Mouse (Mus musculus) WW6 (cell line): ENCODE results near the gene Nhlrc3.

ENCODE experiments used
- DNase-seq: peaks from one replicate; pipeline ENCODE4 v3.0.0-alpha.2; 2013; ENCODE audit warnings: low read depth, low spot score

The Nhlrc3 gene

DNA sequence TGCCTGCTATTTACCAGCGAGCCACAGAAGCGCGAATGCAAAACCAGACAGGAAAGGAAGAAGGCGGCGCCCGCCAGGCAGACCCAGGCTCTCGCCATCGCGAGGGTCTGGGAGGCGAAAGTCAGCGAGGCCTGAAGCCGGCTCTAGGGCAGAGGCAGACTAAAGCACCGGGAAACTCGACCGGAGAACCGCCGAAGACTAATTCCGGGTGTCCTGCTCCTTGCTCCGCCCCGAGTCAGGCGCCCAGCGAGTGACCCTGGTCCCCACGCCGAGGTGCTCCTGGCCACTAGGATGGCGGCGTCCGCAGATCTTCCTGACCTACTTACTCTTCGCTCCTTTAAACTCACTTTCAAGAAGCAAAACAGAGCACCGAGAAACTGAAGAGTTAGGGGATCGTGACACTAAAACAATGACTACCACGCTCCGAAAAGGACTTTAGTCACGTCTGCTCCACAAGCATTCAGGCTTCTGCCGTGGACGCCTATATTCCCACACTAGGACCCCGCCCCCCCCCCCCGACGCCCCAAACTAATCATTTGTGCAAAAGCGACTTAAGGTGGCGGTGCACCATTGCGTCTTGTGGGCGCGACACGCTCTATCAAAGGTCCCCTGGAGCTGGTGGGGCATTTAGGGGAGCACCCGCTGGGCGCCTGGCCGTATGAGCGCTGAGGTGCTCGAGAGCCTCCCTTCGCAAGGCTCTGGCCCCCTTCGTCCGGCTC lies at the start of gene Nhlrc3, which contains the start of gene Proser1:
Nhlrc3 (minus strand) TSS at position 287 of the 719 bp plus-strand sequence.
Proser1 (plus strand) TSS at position 621 of the 719 bp plus-strand sequence.
- DNase-seq, result peak; percentile 63

DNA sequence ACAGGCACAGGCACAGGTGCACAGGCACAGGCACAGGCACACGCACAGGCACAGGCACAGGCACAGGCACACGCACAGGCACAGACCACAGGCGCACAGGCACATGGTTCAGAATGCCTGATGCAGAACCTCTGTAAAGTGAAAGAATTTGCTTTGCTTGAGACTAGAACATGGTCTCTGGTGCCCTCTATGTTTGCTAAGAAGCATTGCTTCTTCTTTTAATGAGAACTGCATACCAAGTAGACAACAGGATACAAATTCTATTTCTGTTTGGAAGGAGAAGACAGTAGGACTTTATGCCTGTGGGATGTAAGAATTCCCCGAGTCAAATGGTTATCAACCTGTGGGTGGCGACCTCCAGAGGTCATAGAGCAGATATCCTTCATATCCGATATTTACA lies 39.3 kb upstream of the Nhlrc3 start:
- DNase-seq, result no peak

DNA sequence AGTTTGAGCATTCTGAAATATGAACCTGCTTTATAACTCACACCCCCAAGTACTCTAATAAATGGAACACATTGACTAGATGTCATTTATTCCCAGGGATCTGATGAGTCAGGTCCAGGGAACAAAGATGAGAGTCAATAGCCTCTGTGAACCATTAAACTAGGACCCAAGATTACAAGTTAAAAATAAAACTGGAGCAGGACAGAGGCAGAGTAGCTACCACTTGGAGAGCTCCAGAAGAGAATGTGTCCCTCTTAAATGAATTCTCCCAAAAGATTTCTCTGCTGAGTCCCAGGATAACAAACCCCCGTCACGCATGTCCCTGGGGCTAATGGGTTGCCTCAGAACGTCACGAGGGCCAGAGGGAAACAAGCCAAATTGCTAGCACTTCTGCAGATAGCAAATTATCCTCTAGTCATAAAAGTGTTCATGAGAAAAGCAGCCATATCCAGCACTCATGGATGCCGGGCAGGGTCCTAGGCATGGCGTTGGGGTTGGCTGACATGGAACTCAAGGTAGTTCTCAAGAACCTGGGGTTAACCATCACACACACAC lies 35.3 kb upstream of the Nhlrc3 start:
- DNase-seq, result no peak

DNA sequence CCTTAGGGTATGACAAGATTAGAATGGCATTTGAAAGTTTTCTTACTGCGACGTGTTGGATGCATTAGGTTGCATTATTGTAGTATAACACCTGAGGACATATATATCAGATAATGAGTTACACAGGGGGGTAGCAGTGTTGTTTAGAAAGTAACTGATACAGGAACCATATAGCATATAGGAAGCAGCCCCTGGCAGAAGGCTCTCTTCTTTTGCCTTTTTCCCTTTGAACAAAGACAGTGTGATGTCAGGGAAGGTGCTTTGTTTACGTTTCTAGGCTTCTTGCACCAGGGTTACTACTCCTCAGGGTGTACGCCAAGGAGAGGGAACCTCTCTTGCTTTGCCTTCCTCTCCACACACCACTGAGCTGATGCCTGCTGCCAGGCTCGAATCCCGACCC lies 25.2 kb upstream of the Nhlrc3 start, which contains the start of gene Stoml3:
Stoml3 (plus strand) TSS at position 301 of the 400 bp plus-strand sequence.
- no peak for DNase-seq

DNA sequence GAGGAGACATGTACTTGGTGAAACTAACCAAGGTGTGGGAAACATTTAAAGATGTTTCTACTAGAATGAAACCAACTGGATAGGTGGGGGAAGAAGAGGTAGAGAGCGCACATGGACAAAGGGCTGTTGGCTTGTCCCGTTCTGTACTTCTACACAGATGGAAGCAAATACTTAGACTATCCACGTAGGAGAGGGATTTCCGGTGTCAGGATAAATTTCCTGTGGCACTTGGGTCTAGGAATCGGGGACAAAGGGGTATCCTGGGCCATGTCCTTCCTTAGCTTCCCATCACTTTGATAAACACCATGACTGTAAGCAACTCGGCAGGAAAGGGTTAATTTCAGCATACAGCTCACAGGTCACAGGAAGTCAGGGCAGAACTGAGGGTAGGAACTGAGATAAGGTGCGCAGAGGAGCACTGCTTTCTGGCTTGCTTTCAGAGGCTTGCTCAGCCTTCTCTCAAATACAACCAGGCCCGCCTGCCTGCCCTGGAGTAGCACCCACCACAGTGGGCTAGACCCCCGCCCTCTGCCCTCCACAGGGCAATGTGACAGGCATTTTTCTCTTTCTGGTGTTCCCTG lies 24.0 kb upstream of the Nhlrc3 start:
- DNase-seq, result no peak

DNA sequence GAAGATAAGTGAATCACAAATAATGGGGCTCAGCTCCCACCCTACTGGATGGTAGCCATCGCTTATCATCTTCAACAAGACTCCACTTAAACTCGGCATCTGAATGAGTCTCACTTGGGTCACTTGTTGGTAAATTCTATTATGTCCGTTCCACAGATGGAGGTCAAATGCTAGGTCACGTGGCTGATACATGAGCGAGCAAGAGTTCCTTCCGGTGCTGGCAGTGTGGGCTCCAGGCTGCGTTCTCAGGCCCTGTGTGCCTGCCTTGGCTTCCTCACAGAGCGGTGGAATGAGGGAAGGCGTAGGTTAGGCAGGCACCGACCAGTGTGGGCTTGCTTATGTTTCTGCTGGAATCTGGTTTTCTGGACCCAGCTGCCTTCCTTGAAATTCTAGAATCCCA lies 23.4 kb upstream of the Nhlrc3 start:
- no peak for DNase-seq

DNA sequence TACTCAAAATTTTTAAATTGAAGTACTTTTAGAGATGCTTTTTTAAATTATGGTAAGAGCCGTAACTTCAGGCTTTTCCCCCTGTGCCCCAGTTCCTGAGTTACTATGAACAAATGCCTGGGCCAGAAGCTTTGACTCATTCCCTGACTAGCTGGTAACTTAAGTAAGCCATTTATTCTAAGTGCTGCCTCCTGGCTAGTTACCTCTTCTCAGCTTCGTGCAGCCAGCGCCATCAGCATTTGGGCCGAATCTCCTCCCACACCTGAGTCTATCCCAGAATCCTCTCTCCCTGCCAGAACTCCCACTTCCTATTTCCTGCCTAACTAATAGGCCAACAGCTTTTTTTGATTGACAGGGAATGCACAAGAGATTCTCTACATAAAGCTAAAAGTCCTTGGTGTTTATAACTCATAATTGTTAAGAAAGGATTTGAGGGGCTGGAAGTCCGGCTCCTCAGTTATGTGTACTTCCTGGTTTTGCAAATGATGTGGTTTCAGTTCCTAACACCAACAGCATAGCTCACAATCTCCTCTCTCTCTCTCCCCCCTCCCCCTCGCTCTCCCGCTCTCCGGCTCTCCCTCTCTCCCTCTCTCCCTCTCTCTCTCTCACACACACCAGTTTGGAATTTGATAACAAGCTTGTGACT lies 20.4 kb upstream of the Nhlrc3 start:
- DNase-seq, result no peak

DNA sequence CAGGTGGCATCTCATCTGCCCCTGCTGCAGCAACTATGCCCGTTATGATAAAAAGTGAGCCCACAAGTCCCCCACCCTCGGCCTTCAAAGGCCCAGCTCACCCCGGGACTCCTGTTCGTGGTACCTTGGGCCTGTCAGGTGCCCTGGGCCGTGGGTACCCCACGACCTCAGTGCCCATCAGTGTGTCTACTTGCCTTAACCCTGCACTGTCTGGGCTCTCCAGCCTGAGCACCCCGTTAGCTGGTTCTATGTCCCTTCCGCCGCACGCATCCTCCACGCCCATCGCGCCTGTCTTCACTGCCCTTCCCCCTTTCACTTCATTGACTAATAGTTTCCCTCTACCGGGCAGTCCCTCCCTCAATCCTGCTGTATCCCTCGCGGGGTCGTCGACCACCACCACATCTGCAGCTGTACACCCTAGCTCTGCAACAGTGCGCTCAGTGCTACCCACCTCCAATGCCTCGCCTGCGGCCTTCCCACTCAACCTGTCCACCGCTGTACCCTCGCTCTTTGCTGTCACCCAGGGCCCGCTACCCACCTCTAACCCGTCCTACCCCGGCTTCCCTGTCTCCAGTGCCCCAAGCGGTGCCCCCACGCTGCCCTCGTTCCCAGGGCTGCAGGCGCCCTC lies 15.4 kb upstream of the Nhlrc3 start:
- DNase-seq, result no peak

DNA sequence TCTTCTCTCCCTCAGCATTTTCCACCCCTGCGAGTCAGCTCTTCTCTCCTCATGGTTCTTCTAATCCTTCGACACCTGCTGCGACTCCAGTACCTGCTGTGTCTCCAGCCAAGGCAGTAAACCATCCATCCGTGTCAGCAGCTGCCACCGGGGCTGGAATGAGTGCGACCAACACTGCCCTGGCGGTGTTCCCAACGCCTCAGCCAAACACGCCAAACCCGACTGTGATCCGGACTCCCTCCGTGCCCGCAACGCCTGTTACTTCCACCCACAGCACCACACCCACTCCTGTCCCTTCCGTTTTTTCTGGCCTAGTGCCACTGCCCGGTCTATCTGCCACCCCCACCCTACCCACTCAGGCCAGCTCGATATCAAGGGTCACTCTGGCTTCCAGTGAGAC lies 14.3 kb upstream of the Nhlrc3 start:
- DNase-seq, result no peak

DNA sequence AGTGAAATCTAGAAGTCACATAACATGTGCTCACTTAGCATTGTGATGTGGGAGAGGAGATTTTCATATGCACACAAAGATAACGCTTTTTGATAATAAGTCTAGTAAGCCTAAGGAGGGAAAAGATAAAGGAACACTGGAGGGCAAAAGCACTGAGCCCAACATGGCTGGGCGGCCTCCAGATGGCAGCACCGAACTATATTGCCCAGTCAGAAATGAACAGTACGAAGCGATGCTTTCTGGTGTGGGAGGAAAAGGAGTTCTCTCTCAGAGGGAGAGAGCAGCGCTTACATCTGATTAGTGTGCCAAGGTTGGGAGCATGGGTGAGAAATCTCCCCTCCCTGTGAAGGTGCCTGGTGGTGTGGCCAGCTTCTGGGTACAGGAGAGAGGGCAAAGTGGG lies 12.8 kb upstream of the Nhlrc3 start:
- DNase-seq, result no peak

DNA sequence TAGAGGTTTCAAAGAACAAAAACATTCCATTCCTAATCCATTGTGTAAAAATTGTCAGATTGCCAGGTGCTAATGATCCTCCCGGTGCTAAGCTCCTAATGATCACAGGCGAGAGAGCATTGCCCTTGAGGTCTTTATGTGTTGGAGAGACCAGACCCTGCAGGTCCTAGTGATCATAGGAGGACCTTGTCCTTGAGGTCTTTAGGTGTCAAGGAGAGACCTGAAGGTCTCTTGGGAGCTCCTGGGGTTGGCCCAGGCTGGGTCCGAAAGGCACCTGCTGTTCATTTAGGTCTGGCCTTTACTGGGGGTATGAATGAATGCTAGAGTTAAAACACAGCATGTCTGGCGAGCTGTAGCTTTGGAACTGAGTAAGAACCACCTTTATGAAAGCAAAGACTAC lies 11.0 kb upstream of the Nhlrc3 start:
- no peak for DNase-seq

DNA sequence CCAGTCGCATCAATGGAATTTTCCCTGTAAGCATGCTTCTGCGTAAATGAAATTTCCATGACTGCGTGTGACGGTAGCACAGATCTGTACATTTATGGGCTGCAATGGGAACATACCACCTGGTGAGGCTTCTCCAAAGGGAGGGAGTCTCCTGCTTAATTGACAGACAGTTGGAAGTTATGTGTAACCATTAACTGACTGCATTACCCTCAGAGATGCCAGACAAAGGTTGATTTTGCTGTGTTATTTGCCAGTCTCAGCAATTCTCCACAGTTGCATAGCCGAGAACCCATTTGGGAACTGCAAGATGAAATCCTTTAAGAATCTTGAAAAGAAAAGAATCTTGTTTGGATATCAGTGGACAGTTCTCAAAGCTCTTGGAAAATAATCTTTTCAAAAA lies 8.9 kb upstream of the Nhlrc3 start:
- DNase-seq, result no peak

DNA sequence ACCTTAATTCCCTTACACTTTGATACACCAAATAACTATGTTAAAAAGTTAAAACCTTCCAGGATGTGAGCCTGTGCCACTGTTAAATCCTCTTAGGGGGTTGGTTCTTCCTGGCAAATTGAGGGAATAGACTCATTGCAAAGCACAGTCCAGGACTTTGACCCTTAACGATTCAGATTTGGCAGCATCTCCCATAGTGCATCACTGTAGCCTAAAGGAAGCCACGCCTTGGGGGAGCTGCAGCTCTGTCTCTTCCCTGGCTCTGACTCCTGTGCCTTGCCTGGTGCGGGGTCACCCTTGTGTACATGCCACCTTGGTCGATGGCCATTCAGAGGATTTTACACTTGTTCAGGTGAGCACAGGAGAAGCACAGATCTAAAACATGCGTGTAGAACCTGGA lies 6.5 kb upstream of the Nhlrc3 start:
- no peak for DNase-seq

DNA sequence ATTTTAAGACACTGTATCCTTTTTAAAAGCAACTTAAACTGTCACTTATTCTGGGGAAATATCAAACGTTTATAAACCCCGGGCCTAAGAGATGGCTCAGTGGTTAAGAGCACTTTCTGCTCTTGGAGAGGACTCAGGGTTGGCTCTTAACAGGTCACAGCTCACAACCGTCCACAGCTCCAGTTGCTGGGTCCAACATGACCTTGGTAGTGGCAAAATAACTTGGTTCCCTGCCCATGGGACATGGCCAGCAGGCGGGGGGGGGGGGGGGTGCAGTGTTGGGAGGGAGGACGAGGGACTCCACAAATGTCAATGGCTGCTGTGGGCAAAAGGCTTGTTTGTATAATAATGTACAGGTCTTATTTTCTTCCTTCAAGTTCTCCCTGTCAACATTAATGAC lies 4.2 kb upstream of the Nhlrc3 start:
- DNase-seq, result no peak

DNA sequence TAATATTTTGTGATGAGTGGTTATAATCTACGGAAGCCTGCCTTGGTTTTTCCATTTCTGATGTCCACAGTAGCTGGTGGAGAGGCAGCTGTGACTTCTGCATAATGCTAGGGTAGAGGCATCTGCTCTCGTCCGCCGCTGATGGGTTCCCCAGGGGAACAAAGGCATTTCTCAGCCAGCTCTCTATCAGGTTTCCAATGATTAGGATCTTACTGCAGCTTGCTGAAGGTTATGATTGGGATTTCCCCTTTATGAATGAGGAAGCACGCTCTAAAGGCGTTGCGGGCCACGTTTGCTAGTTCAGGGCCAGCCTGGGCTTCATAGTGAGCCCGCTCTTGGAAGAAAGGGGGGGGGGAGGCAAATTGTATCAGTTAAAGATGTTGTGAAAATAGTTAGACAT lies 3.3 kb upstream of the Nhlrc3 start:
- no peak for DNase-seq

DNA sequence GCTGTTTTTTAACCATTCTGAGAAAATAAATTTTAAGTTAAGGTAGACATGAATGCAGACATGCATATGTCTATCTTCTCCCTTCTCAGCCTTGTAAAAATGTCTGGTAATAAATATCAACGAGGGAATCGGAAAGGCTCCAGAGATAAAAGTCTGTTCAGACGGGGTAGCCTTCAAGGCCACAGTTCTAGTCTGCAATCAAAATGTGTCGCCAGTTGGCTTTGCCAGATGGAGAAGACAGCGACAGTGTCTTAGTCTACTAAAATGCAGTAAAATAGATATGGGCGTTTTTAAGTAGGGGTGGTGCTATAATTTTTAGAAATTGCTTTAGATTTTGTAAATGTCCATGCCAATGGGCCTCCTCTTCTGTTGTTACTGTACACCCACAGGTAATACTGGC lies 2.2 kb upstream of the Nhlrc3 start:
- no peak for DNase-seq

DNA sequence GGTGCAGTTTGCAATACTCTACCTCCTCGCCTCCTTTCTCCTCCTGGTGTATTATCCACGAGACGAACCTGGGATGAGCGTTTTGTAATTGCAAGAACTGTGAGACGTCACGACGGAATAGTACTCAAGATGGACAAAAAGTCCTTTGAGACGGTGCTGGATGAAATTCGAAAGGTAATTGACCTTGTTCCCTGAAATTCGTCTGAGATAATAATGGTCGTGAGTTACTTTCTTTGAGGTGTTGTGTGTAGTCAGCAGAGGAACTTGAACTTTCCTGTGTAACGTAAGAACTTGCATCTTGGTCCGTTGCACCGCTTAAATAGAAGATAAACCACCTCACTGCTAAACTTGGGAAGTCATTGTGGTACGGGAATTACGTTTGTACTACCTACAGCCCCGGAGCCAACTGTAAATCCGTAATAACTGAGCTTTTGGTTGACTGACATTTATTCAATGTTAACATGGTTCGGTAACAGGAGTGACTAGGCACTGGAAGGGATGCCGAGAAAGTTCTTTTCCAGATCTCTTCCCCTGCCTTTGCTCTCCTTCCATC lies 1.1 kb upstream of the Nhlrc3 start:
- DNase-seq, result no peak

DNA sequence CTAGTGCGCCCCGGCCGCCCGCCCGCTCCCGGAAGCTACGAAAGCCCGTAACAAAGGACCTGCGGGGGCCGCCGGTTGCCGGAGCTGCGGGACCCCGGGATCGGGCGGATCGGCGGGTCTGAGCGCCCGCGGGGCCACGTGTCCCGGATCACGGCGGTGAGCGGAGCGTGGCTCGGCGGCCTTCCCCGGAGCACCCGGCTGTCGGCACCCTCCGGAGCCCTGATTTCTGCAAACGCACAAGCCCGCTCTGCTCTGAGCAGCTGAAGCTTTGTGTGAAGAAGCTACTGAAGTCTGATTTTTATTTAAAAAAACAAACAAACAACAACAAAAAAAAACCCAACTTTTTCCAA lies 608 bp upstream of the Nhlrc3 start:
- no peak for DNase-seq

DNA sequence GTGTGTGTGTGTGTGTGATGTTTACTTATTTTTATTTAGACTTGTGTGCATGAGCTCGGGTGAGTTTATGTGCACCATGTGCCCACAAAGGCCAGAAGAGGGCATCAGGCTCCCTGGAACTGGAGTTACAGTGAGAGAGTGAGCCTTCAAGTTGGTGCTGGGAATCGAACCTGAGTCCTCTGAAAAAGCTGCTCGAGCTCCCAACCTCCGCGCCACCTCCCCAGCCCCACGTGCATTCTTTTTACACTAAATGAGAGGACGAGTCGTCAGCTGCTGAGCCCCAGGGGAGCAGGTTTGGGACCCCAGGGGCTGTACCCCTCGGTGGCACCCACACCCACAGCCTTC lies 459 bp downstream of the Nhlrc3 start:
- DNase-seq, result peak; percentile 52

DNA sequence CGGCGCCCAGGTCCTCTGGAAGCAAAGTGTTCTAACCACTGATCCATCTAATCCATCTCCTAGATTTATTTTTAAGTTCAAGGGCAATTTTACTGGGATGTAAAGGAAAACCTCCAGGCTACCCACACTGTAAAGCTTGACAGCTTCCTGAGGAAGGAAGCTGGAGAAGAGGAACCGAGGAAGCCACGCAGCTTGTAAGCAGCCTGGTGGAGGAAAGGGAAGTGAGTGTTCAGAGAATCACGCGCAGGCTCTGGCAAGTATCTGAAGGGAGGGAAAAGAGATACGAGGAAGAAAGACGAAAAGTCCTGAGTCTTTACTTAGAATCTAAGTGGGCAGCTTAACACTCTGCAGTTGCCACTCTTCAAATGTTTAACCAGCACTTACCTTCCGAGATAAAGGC lies 3.0 kb downstream of the Nhlrc3 start:
- no peak for DNase-seq

DNA sequence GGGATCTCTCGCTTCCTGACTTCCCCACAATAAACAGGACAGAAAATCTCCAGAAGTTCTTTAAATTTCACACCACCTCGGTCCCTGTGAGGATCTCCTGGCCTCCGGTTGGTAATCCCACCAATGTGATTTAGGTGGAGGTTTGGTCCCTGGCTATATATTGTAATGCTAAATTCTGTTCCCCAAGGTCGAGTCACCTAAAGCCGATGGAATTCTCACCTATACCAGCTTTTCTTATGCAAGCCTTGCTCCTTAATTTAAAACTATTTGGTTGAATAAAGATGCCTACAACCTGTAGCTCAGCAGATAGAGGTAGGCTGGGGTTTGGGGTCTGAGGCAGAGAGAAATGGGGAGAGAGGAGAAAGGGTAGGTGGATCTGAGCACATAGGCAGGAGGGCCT lies 5.4 kb downstream of the Nhlrc3 start:
- DNase-seq, result no peak

DNA sequence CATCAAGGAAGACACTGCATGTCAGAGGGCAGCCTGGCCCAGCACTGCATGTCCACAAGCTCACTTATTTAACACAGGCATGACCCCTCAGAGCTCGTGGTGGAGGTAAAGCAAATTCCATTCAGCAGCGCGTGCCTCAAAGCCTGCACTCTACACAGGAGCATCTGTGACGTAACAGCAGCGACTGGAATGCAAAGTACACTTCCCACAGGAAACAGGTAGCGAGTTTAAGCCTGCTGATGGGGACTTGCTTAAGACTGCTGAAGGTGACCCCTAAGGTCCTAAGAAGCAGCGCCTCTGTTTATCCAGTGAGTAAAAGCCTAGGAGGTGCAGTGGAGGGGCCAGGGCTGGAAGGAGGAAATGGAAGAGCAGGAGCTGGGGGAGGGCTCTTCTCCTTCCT lies 8.1 kb downstream of the Nhlrc3 start:
- no peak for DNase-seq
